In genomic region chr5:143712011-143712800, GRCm38 (mm10) we compare ENCODE assay signal across 10 mouse cellular contexts. TPM values are rescaled to one million over a fixed set of nuclear protein-coding genes. Genes with fewer than 3 reads are reported as not detected.
A peak's percentile ranks its signal among the peaks of the same experiment; 100 is the strongest.
DNase-seq lines count a peak whose midpoint lies in the region; ATAC-seq lines count a peak whose summit lies in the region.
"Had no signal": no experiment of that assay in that cellular context is flagged by ENCODE, and none has a peak within 500 bp of the region (broad histone marks: within the 10 kb centered on the region; RNA-seq: fewer than 3 reads in every experiment).

No protein-coding gene starts in this region.

- H3K4me1 ChIP-seq in forebrain, embryonic 12.5 days: no peaks in the 10 kb centered on the region
- no peaks in the 10 kb centered on the region for H3K4me1 ChIP-seq in forebrain, embryonic 13.5 days
- H3K4me1 ChIP-seq: embryonic facial prominence, embryonic 15.5 days; limb, embryonic 12.5 days had no signal

- 0 out of 2 replicates have a peak overlapping the region, but pooled peaks have one; percentile 6 for H3K27ac ChIP-seq in forebrain, embryonic 12.5 days
- no peak overlapping the region for H3K27ac ChIP-seq in forebrain, embryonic 13.5 days
- H3K27ac ChIP-seq: embryonic facial prominence, embryonic 15.5 days; hindbrain, postnatal 0 days had no signal

- H3K9ac ChIP-seq in forebrain, embryonic 12.5 days: no peak overlapping the region
- H3K9ac ChIP-seq in forebrain, embryonic 13.5 days: no peak overlapping the region
- H3K9ac ChIP-seq: embryonic facial prominence, embryonic 15.5 days; limb, embryonic 12.5 days had no signal

- H3K9me3 ChIP-seq in forebrain, embryonic 12.5 days: no peaks in the 10 kb centered on the region
- no peaks in the 10 kb centered on the region for H3K9me3 ChIP-seq in forebrain, embryonic 13.5 days (replicated peaks)
- H3K9me3 ChIP-seq: embryonic facial prominence, embryonic 15.5 days; limb, embryonic 12.5 days had no signal

- ATAC-seq in forebrain, embryonic 12.5 days (ENCODE audit: low FRiP score): no peak
- no peak for ATAC-seq in forebrain, embryonic 13.5 days

- 84% methylated on average over 14 of the region's 14 CpGs for WGBS in forebrain, embryonic 12.5 days
- WGBS in forebrain, embryonic 13.5 days: 84% methylated on average over 14 of the region's 14 CpGs

- H3K27me3 ChIP-seq in forebrain, embryonic 12.5 days: no peaks in the 10 kb centered on the region
- no peaks in the 10 kb centered on the region for H3K27me3 ChIP-seq in forebrain, embryonic 13.5 days
- H3K27me3 ChIP-seq: embryonic facial prominence, embryonic 15.5 days; limb, embryonic 12.5 days had no signal

- no peak overlapping the region for H3K4me3 ChIP-seq in forebrain, embryonic 12.5 days (replicated peaks)
- no peak overlapping the region for H3K4me3 ChIP-seq in forebrain, embryonic 13.5 days
- H3K4me3 ChIP-seq: embryonic facial prominence, embryonic 15.5 days; limb, embryonic 12.5 days had no signal

- DNase-seq in kidney, adult 9 months: peak; percentile 20
- no peak for DNase-seq in kidney, postnatal 4 days
- DNase-seq in retina, postnatal 1 day: peak; percentile 11
- DNase-seq in retina, embryonic 14.5 days (ENCODE audit: low spot score): no peak
- DNase-seq in cerebellum, postnatal 14 days: no peak

- H3K4me2 ChIP-seq in forebrain, embryonic 12.5 days: no peak overlapping the region
- no peak overlapping the region for H3K4me2 ChIP-seq in forebrain, embryonic 13.5 days
- H3K4me2 ChIP-seq: embryonic facial prominence, embryonic 15.5 days; limb, embryonic 12.5 days had no signal

- H3K36me3 ChIP-seq in forebrain, embryonic 12.5 days (replicated peaks): peaks cover 79% of the 10 kb centered on the region
- H3K36me3 ChIP-seq in forebrain, embryonic 13.5 days (ENCODE audit: poor library complexity, severe bottlenecking): peaks cover 85% of the 10 kb centered on the region

RNA-seq across cellular contexts. Expression of gene Usp42, which starts 19.9 kb away (rescaled TPM):
- polyA plus RNA-seq in forebrain, embryonic 12.5 days (2016; fragmentation: Nextera tagmentation; extraction: Ambion mirVana): 33.0 and 34.5 TPM in 2 replicates
- 27.4 and 31.1 TPM in 2 replicates for polyA plus RNA-seq in forebrain, embryonic 13.5 days (2015; fragmentation: Nextera tagmentation; extraction: Ambion mirVana)

Comparison
In these comparisons a context has a peak if more than half of its experiments do, and no peak if none do; other contexts are left out.
1. DNase-seq: peak in kidney, adult 9 months (single experiment) and retina, postnatal 1 day (single experiment); none in kidney, postnatal 4 days (0 of 2), retina, embryonic 14.5 days (single experiment) and cerebellum, postnatal 14 days (0 of 2).